Mouse (Mus musculus) spleen, postnatal 10 days (tissue): ENCODE results near the gene Sc5d.

ENCODE experiments used
- DNase-seq, 2 experiments: peaks; one replicate each; pipeline ENCODE4 v3.0.0; 2021 to 2022; ENCODE audit warnings: low spot score in 2 of 2

Sc5d gene

GRCm38 (mm10) chr9:42260481-42260880, 3.6 kb downstream of the Sc5d start:
- no peak for DNase-seq

GRCm38 (mm10) chr9:42249112-42249511, 14.9 kb downstream of the Sc5d start:
- no peak for DNase-seq

GRCm38 (mm10) chr9:42246688-42247087, 17.4 kb downstream of the Sc5d start:
- no peak for DNase-seq

- no peak for DNase-seq
These were observed 19.9 kb downstream of the Sc5d start for GRCm38 (mm10) chr9:42244173-42244572.

- DNase-seq, result no peak
These were observed 23.0 kb downstream of the Sc5d start for GRCm38 (mm10) chr9:42241021-42241420.

GRCm38 (mm10) chr9:42240583-42240992, 23.5 kb downstream of the Sc5d start:
- peak; percentile 15 to 41 for DNase-seq

GRCm38 (mm10) chr9:42238827-42239226, 25.2 kb downstream of the Sc5d start:
- DNase-seq, result no peak

GRCm38 (mm10) chr9:42231116-42231515, 32.9 kb downstream of the Sc5d start:
- DNase-seq, result no peak

- no peak for DNase-seq
These were observed 33.7 kb downstream of the Sc5d start for GRCm38 (mm10) chr9:42230333-42230732.

GRCm38 (mm10) chr9:42229465-42230110, 34.5 kb downstream of the Sc5d start:
- no peak for DNase-seq

GRCm38 (mm10) chr9:42227804-42228203, 36.3 kb downstream of the Sc5d start:
- DNase-seq, result no peak

- no peak for DNase-seq
These were observed 44.9 kb downstream of the Sc5d start for GRCm38 (mm10) chr9:42219001-42219660.

GRCm38 (mm10) chr9:42217685-42218084, 46.4 kb downstream of the Sc5d start:
- no peak for DNase-seq

GRCm38 (mm10) chr9:42214116-42214515, 49.9 kb downstream of the Sc5d start:
- DNase-seq, result no peak

GRCm38 (mm10) chr9:42213142-42213541, 50.9 kb downstream of the Sc5d start:
- DNase-seq, result no peak

- no peak for DNase-seq
These were observed 54.4 kb downstream of the Sc5d start for GRCm38 (mm10) chr9:42209666-42210065.

- DNase-seq, result peak; percentile 8 to 42
These were observed 55.6 kb downstream of the Sc5d start for GRCm38 (mm10) chr9:42208463-42208862.

GRCm38 (mm10) chr9:42206750-42207149, 57.3 kb downstream of the Sc5d start:
- no peak for DNase-seq

- no peak for DNase-seq
These were observed 61.8 kb downstream of the Sc5d start for GRCm38 (mm10) chr9:42202271-42202670.
